Mouse (Mus musculus) forebrain, postnatal 0 days (tissue): ENCODE data around the gene Mt4. TPM values are rescaled to one million over a fixed set of nuclear protein-coding genes. Genes with fewer than 3 reads are reported as not detected.

Experiments
- ATAC-seq: fragments of 200-750 bp; cut with Nextera tagmentation; 2 replicates; pipeline ENCODE4 v1.8.0; 2017; ENCODE audit warnings: mild to moderate bottlenecking, moderate library complexity
- DNase-seq: peaks from one replicate; pipeline ENCODE4 v3.0.0-alpha.2; 2015
- H3K27ac ChIP-seq: fragments of 300-500 bp; sonication (generic); 2 replicates; pipeline ENCODE4 v1.5.1; 2014; ENCODE audit warnings: low read depth, mild to moderate bottlenecking, antibody characterized with exemption, low read length, moderate library complexity, mixed read lengths
- H3K27me3 ChIP-seq: fragments of 300-500 bp; sonication (generic); 2 replicates; pipeline ENCODE4 v1.6.1; 2014; ENCODE audit warnings: mild to moderate bottlenecking, low read length, mixed read lengths; ENCODE audit not compliant: insufficient read depth
- H3K36me3 ChIP-seq: fragments of 300-500 bp; sonication (generic); 2 replicates; pipeline ENCODE4 v1.6.1; 2014; ENCODE audit warnings: mild to moderate bottlenecking, moderate library complexity; ENCODE audit not compliant: insufficient read depth
- H3K4me1 ChIP-seq: fragments of 300-500 bp; sonication (generic); 2 replicates; pipeline ENCODE4 v1.6.1; 2014; ENCODE audit warnings: antibody characterized with exemption; ENCODE audit not compliant: insufficient read depth
- H3K4me2 ChIP-seq: fragments of 300-500 bp; sonication (generic); 2 replicates; pipeline ENCODE4 v1.6.1; 2014; ENCODE audit warnings: low read depth, mild to moderate bottlenecking, moderate library complexity
- H3K4me3 ChIP-seq: fragments of 300-500 bp; sonication (generic); 2 replicates; pipeline ENCODE4 v1.5.1; 2014; ENCODE audit warnings: low read depth, low read length, mixed read lengths
- H3K9ac ChIP-seq: fragments of 300-500 bp; sonication (generic); 2 replicates; pipeline ENCODE4 v1.6.1; 2014; ENCODE audit warnings: mild to moderate bottlenecking
- H3K9me3 ChIP-seq: fragments of 300-500 bp; sonication (generic); 2 replicates; pipeline ENCODE4 v1.6.1; 2016; ENCODE audit warnings: low read length
- CTCF ChIP-seq: sonication (generic); IDR thresholded peaks from 2 replicates; pipeline ENCODE4 v1.5.1; 2016; ENCODE audit warnings: antibody characterized with exemption, control low read depth, low read depth
- WGBS: fragments of 180-500 bp; shearing (Covaris S2); extraction: QIAGEN DNeasy Blood & Tissue Kit; methylation state at CpG from one replicate; pipeline ENCODE4 v1.1.7; 2014; 5-methylcytosine and 5-hydroxymethylcytosine counted together
- polyA plus RNA-seq: library from polyadenylated mRNA; unstranded; fragments of >200 nt; fragmentation: Nextera tagmentation; extraction: Ambion mirVana; gene quantifications from 2 replicates; pipeline ENCODE4 v1.2.1, GENCODE M21; 2015
- total RNA-seq: library from RNA; depleted of rRNA; stranded (reverse); fragments of >200 nt; gene quantifications from 2 replicates; pipeline ENCODE4 v1.2.3, GENCODE M21; 2014

Mt4 gene
- total and polyA plus RNA-seq, 2 experiments from 2014 or later, result not detected

GRCm38 (mm10) chr8:94171321-94171755, 34.3 kb downstream of the Mt4 start:
- no peaks in the 10 kb centered on the region for H3K9me3 ChIP-seq
- 55% methylated on average over 10 of the region's 10 CpGs for WGBS
- no peak for ATAC-seq
- H3K36me3 ChIP-seq, result no peaks in the 10 kb centered on the region
- H3K4me2 ChIP-seq, result peak overlapping the region; percentile 91; the same call in 1 of the 2 replicates
- H3K9ac ChIP-seq, result peak overlapping the region; percentile 60; the same call in 1 of the 2 replicates
- no peak for TF ChIP-seq CTCF
- 0 out of 2 replicates have a peak, but pooled peaks cover 3% of the 10 kb centered on the region for H3K4me1 ChIP-seq
- no peak for DNase-seq
- H3K27ac ChIP-seq, result no peak overlapping the region
- no peak overlapping the region; the same call in 1 of the 2 replicates for H3K4me3 ChIP-seq
- H3K27me3 ChIP-seq, result peaks cover 8% of the 10 kb centered on the region; the same call in 1 of the 2 replicates

GRCm38 (mm10) chr8:94172075-94172808, 35.2 kb downstream of the Mt4 start, which contains the start of gene Mt2:
Mt2 (plus strand) TSS chr8:94172664.
- Histone ChIP-seq H3K9ac (peak within 1 kb of the TSS; percentile 60), H3K4me1 (0 out of 2 replicates have a peak, but pooled peaks cover 3% of the 10 kb centered on the region), H3K27ac (peak within 1 kb of the TSS; percentile 57), H3K27me3 (peaks cover 8% of the 10 kb centered on the region; the same call in 1 of the 2 replicates), H3K4me3 (peak within 1 kb of the TSS; percentile 45), H3K4me2 (peak within 1 kb of the TSS; percentile 91), H3K36me3 (no peaks in the 10 kb centered on the region), H3K9me3 (no peaks in the 10 kb centered on the region)
- no peak for TF ChIP-seq CTCF
- ATAC-seq, result peak; percentile 86
- WGBS, result 1% methylated on average over 51 of the region's 56 CpGs
- peak; percentile 66 for DNase-seq

- TF ChIP-seq CTCF, result no peak
- Histone ChIP-seq H3K9me3 (no peaks in the 10 kb centered on the region), H3K9ac (peak overlapping the region; percentile 60), H3K36me3 (no peaks in the 10 kb centered on the region), H3K27ac (peak overlapping the region; percentile 42), H3K4me2 (peak overlapping the region; percentile 91), H3K4me3 (peak overlapping the region; percentile 45), H3K27me3 (peaks cover 8% of the 10 kb centered on the region; the same call in 1 of the 2 replicates), H3K4me1 (0 out of 2 replicates have a peak, but pooled peaks cover 3% of the 10 kb centered on the region)
- DNase-seq (no peak), ATAC-seq (peak; percentile 40)
- WGBS, result 3% methylated on average over 39 of the region's 39 CpGs
Observed at GRCm38 (mm10) chr8:94172809-94173732, 36.1 kb downstream of the Mt4 start.

GRCm38 (mm10) chr8:94173848-94174403, 36.9 kb downstream of the Mt4 start:
- Histone ChIP-seq H3K27ac (no peak overlapping the region), H3K36me3 (no peaks in the 10 kb centered on the region), H3K4me3 (0 out of 2 replicates have a peak overlapping the region, but pooled peaks have one; percentile 45), H3K4me1 (0 out of 2 replicates have a peak, but pooled peaks cover 3% of the 10 kb centered on the region), H3K4me2 (peak overlapping the region; percentile 91), H3K27me3 (peaks cover 15% of the 10 kb centered on the region; the same call in 1 of the 2 replicates), H3K9me3 (no peaks in the 10 kb centered on the region), H3K9ac (no peak overlapping the region)
- ATAC-seq (no peak), DNase-seq (no peak)
- TF ChIP-seq CTCF, result no peak; the same call in 1 of the 2 replicates
- WGBS, result 58% methylated on average over 11 of the region's 11 CpGs

- Histone ChIP-seq H3K9ac (no peak overlapping the region), H3K27ac (no peak overlapping the region), H3K27me3 (peaks cover 15% of the 10 kb centered on the region; the same call in 1 of the 2 replicates), H3K9me3 (no peaks in the 10 kb centered on the region), H3K4me2 (no peak overlapping the region), H3K4me3 (no peak overlapping the region), H3K4me1 (0 out of 2 replicates have a peak, but pooled peaks cover 3% of the 10 kb centered on the region), H3K36me3 (no peaks in the 10 kb centered on the region)
- WGBS, result 23% methylated on average over 7 of the region's 7 CpGs
- no peak for TF ChIP-seq CTCF
- DNase-seq (no peak), ATAC-seq (no peak)
Observed at GRCm38 (mm10) chr8:94174619-94175213, 37.7 kb downstream of the Mt4 start.

GRCm38 (mm10) chr8:94177716-94178390, 40.9 kb downstream of the Mt4 start:
- Histone ChIP-seq H3K4me1 (0 out of 2 replicates have a peak, but pooled peaks cover under 1% of the 10 kb centered on the region), H3K36me3 (no peaks in the 10 kb centered on the region), H3K4me2 (no peak overlapping the region), H3K27ac (no peak overlapping the region), H3K9me3 (no peaks in the 10 kb centered on the region), H3K4me3 (no peak overlapping the region), H3K27me3 (peaks cover 14% of the 10 kb centered on the region; the same call in 1 of the 2 replicates), H3K9ac (no peak overlapping the region)
- DNase-seq (no peak), ATAC-seq (no peak)
- 68% methylated on average over 7 of the region's 7 CpGs for WGBS
- TF ChIP-seq CTCF, result no peak
